Mouse (Mus musculus) midbrain, embryonic 13.5 days (tissue): ENCODE measurements around the gene Neurog2. TPM values are rescaled to one million over a fixed set of nuclear protein-coding genes. Genes with fewer than 3 reads are reported as not detected.

Source experiments
- ATAC-seq: fragments of 200-750 bp; cut with Nextera tagmentation; 2 replicates; pipeline ENCODE4 v1.8.0; 2017; ENCODE audit warnings: mild to moderate bottlenecking, moderate TSS enrichment, moderate library complexity
- H3K27ac ChIP-seq: fragments of 300-500 bp; sonication (generic); 2 replicates; pipeline ENCODE4 v1.5.1; 2015; ENCODE audit warnings: inconsistent platforms, mild to moderate bottlenecking, moderate library complexity
- H3K27me3 ChIP-seq: fragments of 300-500 bp; sonication (generic); 2 replicates; pipeline ENCODE4 v1.6.1; 2015; ENCODE audit warnings: mild to moderate bottlenecking, inconsistent platforms
- H3K36me3 ChIP-seq: fragments of 300-500 bp; sonication (generic); 2 replicates; pipeline ENCODE4 v1.6.1; 2015; ENCODE audit warnings: mild to moderate bottlenecking, inconsistent platforms
- H3K4me1 ChIP-seq: fragments of 300-500 bp; sonication (generic); replicated peaks from 2 replicates; pipeline ENCODE4 v1.6.1; 2015; ENCODE audit warnings: inconsistent platforms
- H3K4me2 ChIP-seq: fragments of 300-500 bp; sonication (generic); replicated peaks from 2 replicates; pipeline ENCODE4 v1.6.1; 2015; ENCODE audit warnings: moderate library complexity, mild to moderate bottlenecking, inconsistent platforms
- H3K4me3 ChIP-seq: fragments of 300-500 bp; sonication (generic); replicated peaks from 2 replicates; pipeline ENCODE4 v1.5.1; 2015; ENCODE audit warnings: mild to moderate bottlenecking, inconsistent platforms
- H3K9ac ChIP-seq: fragments of 300-500 bp; sonication (generic); replicated peaks from 2 replicates; pipeline ENCODE4 v1.6.1; 2015; ENCODE audit warnings: mild to moderate bottlenecking, inconsistent platforms
- H3K9me3 ChIP-seq: fragments of 300-500 bp; sonication (generic); 2 replicates; pipeline ENCODE4 v1.6.1; 2016; ENCODE audit warnings: mild to moderate bottlenecking, inconsistent platforms
- WGBS: fragments of 180-500 bp; shearing (Covaris S2); methylation state at CpG from one replicate; pipeline ENCODE4 v1.1.7; 2015; 5-methylcytosine and 5-hydroxymethylcytosine counted together
- polyA plus RNA-seq: library from polyadenylated mRNA; unstranded; fragments of >200 nt; fragmentation: Nextera tagmentation; extraction: Ambion mirVana; gene quantifications from 2 replicates; pipeline ENCODE4 v1.2.1, GENCODE M21; 2015

Gene Neurog2
- polyA plus RNA-seq, 1 experiment from 2014 or later = 58.3 TPM

GRCm38 (mm10) chr3:127651742-127652653 is 19.1 kb downstream of the Neurog2 start:
- Histone ChIP-seq H3K4me1 (peaks cover 14% of the 10 kb centered on the region; the same call in 1 of the 2 replicates), H3K27ac (0 out of 2 replicates have a peak overlapping the region, but pooled peaks have one; percentile 47), H3K36me3 (no peaks in the 10 kb centered on the region), H3K9me3 (no peaks in the 10 kb centered on the region), H3K27me3 (peaks cover 79% of the 10 kb centered on the region), H3K4me3 (no peak overlapping the region), H3K4me2 (no peak overlapping the region), H3K9ac (no peak overlapping the region)
- peak; percentile 68; the same call in 1 of the 2 replicates for ATAC-seq
- WGBS = 26% methylated on average over 7 of the region's 7 CpGs

GRCm38 (mm10) chr3:127660712-127661111 is 27.8 kb downstream of the Neurog2 start:
- Histone ChIP-seq H3K4me2 (no peak overlapping the region), H3K9ac (no peak overlapping the region), H3K36me3 (no peaks in the 10 kb centered on the region), H3K4me1 (peaks cover 22% of the 10 kb centered on the region), H3K4me3 (no peak overlapping the region), H3K27ac (no peak overlapping the region), H3K9me3 (no peaks in the 10 kb centered on the region), H3K27me3 (peaks cover 72% of the 10 kb centered on the region)
- ATAC-seq = no peak
- WGBS = 51% methylated on average over 7 of the region's 7 CpGs

- Histone ChIP-seq H3K4me1 (peaks cover 22% of the 10 kb centered on the region), H3K27ac (peak overlapping the region; percentile 62), H3K4me2 (peak overlapping the region; percentile 39), H3K9ac (peak overlapping the region; percentile 32), H3K36me3 (no peaks in the 10 kb centered on the region), H3K27me3 (peaks cover 72% of the 10 kb centered on the region), H3K9me3 (no peaks in the 10 kb centered on the region), H3K4me3 (peak overlapping the region; percentile 8; the same call in 1 of the 2 replicates)
- WGBS = 15% methylated on average over 22 of the region's 22 CpGs
- ATAC-seq = peak; percentile 86
Measured at GRCm38 (mm10) chr3:127661646-127662531, 29.0 kb downstream of the Neurog2 start.

GRCm38 (mm10) chr3:127679703-127680102 is 46.8 kb downstream of the Neurog2 start:
- H3K4me3 ChIP-seq = no peak overlapping the region
- no peaks in the 10 kb centered on the region for H3K9me3 ChIP-seq
- WGBS = 88% methylated on average over 15 of the region's 15 CpGs
- ATAC-seq = no peak
- H3K36me3 ChIP-seq = no peaks in the 10 kb centered on the region
- H3K4me1 ChIP-seq = no peaks in the 10 kb centered on the region
- no peak overlapping the region for H3K27ac ChIP-seq
- peaks cover 25% of the 10 kb centered on the region for H3K27me3 ChIP-seq
- H3K9ac ChIP-seq = no peak overlapping the region
- H3K4me2 ChIP-seq = no peak overlapping the region

Other genes starting within 250 kb of the Neurog2 start
- 186 and 204 TPM in 2 replicates for gene Ank2, start 133.8 kb upstream of the Neurog2 start, polyA plus RNA-seq
- gene Larp7, start 79.8 kb upstream of the Neurog2 start, polyA plus RNA-seq = 45.0 and 50.4 TPM in 2 replicates
- gene Zgrf1, start 79.6 kb upstream of the Neurog2 start, polyA plus RNA-seq = 6.3 and 7.0 TPM in 2 replicates
- 0.76 and 1.0 TPM in 2 replicates for gene Alpk1, start 147.4 kb downstream of the Neurog2 start, polyA plus RNA-seq
- 3.2 and 3.7 TPM in 2 replicates for gene Tifa, start 156.7 kb downstream of the Neurog2 start, polyA plus RNA-seq
- gene Ap1ar, start 204.4 kb downstream of the Neurog2 start, polyA plus RNA-seq = 70.8 and 75.9 TPM in 2 replicates